Mouse (Mus musculus) stomach, postnatal 0 days (tissue): ENCODE measurements around the gene Gramd1b.

Experiments used
- CTCF ChIP-seq: IDR thresholded peaks from 2 replicates; pipeline ENCODE4 v1.5.1; 2016; ENCODE audit warnings: antibody characterized with exemption, low read depth, mild to moderate bottlenecking, moderate library complexity
- EP300 ChIP-seq: optimal IDR thresholded peaks from 2 replicates; pipeline ENCODE3; 2016; ENCODE audit warnings: antibody characterized with exemption

DNA sequence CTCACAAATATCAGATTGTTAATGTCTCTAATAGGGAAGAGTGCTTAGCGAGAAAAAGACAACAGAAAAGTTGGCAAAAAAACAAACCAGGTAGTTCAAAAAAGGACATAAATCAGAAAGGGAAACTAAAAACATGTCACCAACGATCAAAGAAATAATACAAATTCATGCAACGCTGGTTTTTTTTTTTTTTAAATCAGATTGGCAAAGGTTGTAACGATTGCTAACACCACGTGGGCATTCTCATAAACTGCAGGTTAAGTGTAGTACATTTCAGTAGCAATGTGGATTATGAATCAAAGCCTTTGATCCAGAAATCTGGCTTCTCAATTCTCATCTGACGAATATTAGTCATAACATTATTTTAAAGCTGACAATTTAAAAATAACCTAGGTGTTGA is 169.2 kb downstream of the Gramd1b start:
- TF ChIP-seq CTCF (no peak), EP300 (no peak)
